Mouse (Mus musculus) liver, embryonic 12.5 days (tissue): Measurements from ENCODE around the gene Drd4. TPM values are rescaled to one million over a fixed set of nuclear protein-coding genes. Genes with fewer than 3 reads are reported as not detected.
"Not testable (repeated sequence)": the region's sequence is repeated elsewhere in the genome, so short reads cannot be mapped to it uniquely, and the experiment has no call there.

Experiments used
- ATAC-seq: fragments of 200-750 bp; cut with Nextera tagmentation; 2 replicates; pipeline ENCODE4 v1.8.0; 2017; ENCODE audit warnings: moderate number of reproducible peaks, mild to moderate bottlenecking, moderate library complexity
- H3K27ac ChIP-seq: fragments of 300-500 bp; sonication (generic); 2 replicates; pipeline ENCODE4 v1.5.1; 2016; ENCODE audit warnings: mild to moderate bottlenecking
- H3K27me3 ChIP-seq: fragments of 300-500 bp; sonication (generic); replicated peaks from 2 replicates; pipeline ENCODE4 v1.6.1; 2016; ENCODE audit warnings: mild to moderate bottlenecking, moderate library complexity
- H3K36me3 ChIP-seq: fragments of 300-500 bp; sonication (generic); 2 replicates; pipeline ENCODE4 v1.6.1; 2016; ENCODE audit warnings: mild to moderate bottlenecking, moderate library complexity
- H3K4me1 ChIP-seq: fragments of 300-500 bp; sonication (generic); 2 replicates; pipeline ENCODE4 v1.6.1; 2016
- H3K4me2 ChIP-seq: fragments of 300-500 bp; sonication (generic); 2 replicates; pipeline ENCODE4 v1.6.1; 2016; ENCODE audit warnings: mild to moderate bottlenecking, moderate library complexity
- H3K4me3 ChIP-seq: fragments of 300-500 bp; sonication (generic); 2 replicates; pipeline ENCODE4 v1.5.1; 2016; ENCODE audit warnings: mild to moderate bottlenecking, moderate library complexity
- H3K9ac ChIP-seq: fragments of 300-500 bp; sonication (generic); 2 replicates; pipeline ENCODE4 v1.6.1; 2016; ENCODE audit warnings: mild to moderate bottlenecking, moderate library complexity
- H3K9me3 ChIP-seq: fragments of 300-500 bp; sonication (generic); replicated peaks from 2 replicates; pipeline ENCODE4 v1.6.1; 2016; ENCODE audit warnings: mild to moderate bottlenecking, moderate library complexity
- WGBS: fragments of 180-500 bp; shearing (Covaris S2); methylation state at CpG from one replicate; pipeline ENCODE4 v1.1.7; 2016; ENCODE audit not compliant: insufficient replicate concordance; 5-methylcytosine and 5-hydroxymethylcytosine counted together
- polyA plus RNA-seq: library from polyadenylated mRNA; unstranded; fragments of >200 nt; fragmentation: Nextera tagmentation; extraction: Ambion mirVana; gene quantifications from 2 replicates; pipeline ENCODE4 v1.2.1, GENCODE M21; 2016

The Drd4 gene
- 0.04 and 0.07 TPM in 2 replicates for polyA plus RNA-seq

- Histone ChIP-seq H3K27me3 (peaks cover 89% of the 10 kb centered on the region), H3K4me3 (peak within 1 kb of the TSS; percentile 45), H3K9me3 (no peaks in the 10 kb centered on the region), H3K36me3 (peaks cover 6% of the 10 kb centered on the region; the same call in 1 of the 2 replicates), H3K4me2 (peak within 1 kb of the TSS; percentile 67), H3K27ac (no peak within 1 kb of the TSS), H3K9ac (no peak within 1 kb of the TSS; the same call in 1 of the 2 replicates), H3K4me1 (peaks cover 23% of the 10 kb centered on the region)
- no peak for ATAC-seq
- WGBS, result 3% methylated on average over 46 of the region's 46 CpGs
These were observed at the start of gene Drd4 for GRCm38 (mm10) chr7:141291921-141292582. Gene Drd4, plus strand, starts transcription at chr7:141292006.

GRCm38 (mm10) chr7:141250486-141250885 is 41.3 kb upstream of the Drd4 start:
- not testable (repeated sequence) for H3K27me3 ChIP-seq, H3K4me3 ChIP-seq, H3K9me3 ChIP-seq, H3K27ac ChIP-seq, H3K9ac ChIP-seq, H3K4me2 ChIP-seq, ATAC-seq, H3K4me1 ChIP-seq
- peaks cover 98% of the 10 kb centered on the region for H3K36me3 ChIP-seq
- 76% methylated on average over 4 of the region's 4 CpGs for WGBS

GRCm38 (mm10) chr7:141256159-141256558 is 35.6 kb upstream of the Drd4 start:
- Histone ChIP-seq H3K9ac (no peak overlapping the region), H3K4me3 (no peak overlapping the region), H3K9me3 (no peaks in the 10 kb centered on the region), H3K27ac (no peak overlapping the region), H3K36me3 (peaks cover 98% of the 10 kb centered on the region), H3K4me2 (no peak overlapping the region), H3K4me1 (no peaks in the 10 kb centered on the region), H3K27me3 (no peaks in the 10 kb centered on the region)
- 80% methylated on average over 10 of the region's 10 CpGs for WGBS
- no peak for ATAC-seq

- 90% methylated on average over 3 of the region's 3 CpGs for WGBS
- no peak overlapping the region for H3K4me3 ChIP-seq
- peaks cover 27% of the 10 kb centered on the region for H3K4me1 ChIP-seq
- peaks cover 82% of the 10 kb centered on the region for H3K36me3 ChIP-seq
- no peaks in the 10 kb centered on the region for H3K9me3 ChIP-seq
- H3K4me2 ChIP-seq, result no peak overlapping the region
- no peak overlapping the region for H3K9ac ChIP-seq
- ATAC-seq, result no peak
- no peaks in the 10 kb centered on the region for H3K27me3 ChIP-seq
- no peak overlapping the region for H3K27ac ChIP-seq
These were observed 30.3 kb upstream of the Drd4 start for GRCm38 (mm10) chr7:141261480-141261879.

- ATAC-seq, result no peak
- H3K4me2 ChIP-seq, result no peak overlapping the region
- peaks cover 33% of the 10 kb centered on the region for H3K4me1 ChIP-seq
- H3K27me3 ChIP-seq, result 0 out of 2 replicates have a peak, but pooled peaks cover 2% of the 10 kb centered on the region
- whole genome bisulfite sequencing, result 90% methylated on average over 13 of the region's 13 CpGs
- H3K9ac ChIP-seq, result no peak overlapping the region
- no peaks in the 10 kb centered on the region for H3K9me3 ChIP-seq
- no peak overlapping the region for H3K27ac ChIP-seq
- H3K36me3 ChIP-seq, result peaks cover 60% of the 10 kb centered on the region
- no peak overlapping the region for H3K4me3 ChIP-seq
These were observed 28.2 kb upstream of the Drd4 start for GRCm38 (mm10) chr7:141263640-141264039.

GRCm38 (mm10) chr7:141264041-141264700 is 27.6 kb upstream of the Drd4 start:
- Histone ChIP-seq H3K4me3 (no peak overlapping the region), H3K27me3 (peaks cover 7% of the 10 kb centered on the region), H3K27ac (peak overlapping the region; percentile 36; the same call in 1 of the 2 replicates), H3K9ac (no peak overlapping the region), H3K4me2 (peak overlapping the region; percentile 89; the same call in 1 of the 2 replicates), H3K9me3 (no peaks in the 10 kb centered on the region), H3K4me1 (peaks cover 38% of the 10 kb centered on the region), H3K36me3 (peaks cover 55% of the 10 kb centered on the region)
- no peak for ATAC-seq
- 77% methylated on average over 11 of the region's 11 CpGs for WGBS

- WGBS, result 18% methylated on average over 12 of the region's 12 CpGs
- Histone ChIP-seq H3K27me3 (peaks cover 14% of the 10 kb centered on the region), H3K36me3 (peaks cover 48% of the 10 kb centered on the region), H3K27ac (0 out of 2 replicates have a peak overlapping the region, but pooled peaks have one; percentile 36), H3K4me3 (peak overlapping the region; percentile 75), H3K9ac (0 out of 2 replicates have a peak overlapping the region, but pooled peaks have one; percentile 14), H3K4me2 (peak overlapping the region; percentile 89), H3K4me1 (peaks cover 42% of the 10 kb centered on the region), H3K9me3 (no peaks in the 10 kb centered on the region)
- ATAC-seq, result peak; percentile 48
These were observed 26.9 kb upstream of the Drd4 start for GRCm38 (mm10) chr7:141264761-141265410.

- Histone ChIP-seq H3K9ac (peak overlapping the region; percentile 78), H3K27ac (no peak overlapping the region)
These were observed 26.4 kb upstream of the Drd4 start for GRCm38 (mm10) chr7:141265411-141265738.

GRCm38 (mm10) chr7:141265739-141266561 is 25.9 kb upstream of the Drd4 start, which contains the start of gene Irf7:
Gene Irf7, minus strand, starts transcription at chr7:141266481.
- peak within 1 kb of the TSS; percentile 78 for H3K9ac ChIP-seq
- H3K27ac ChIP-seq, result peak within 1 kb of the TSS; percentile 62
- peaks cover 37% of the 10 kb centered on the region for H3K36me3 ChIP-seq
- 5% methylated on average over 25 of the region's 25 CpGs for WGBS
- peak within 1 kb of the TSS; percentile 89 for H3K4me2 ChIP-seq
- H3K27me3 ChIP-seq, result peaks cover 19% of the 10 kb centered on the region
- peak; percentile 82 for ATAC-seq
- H3K9me3 ChIP-seq, result no peaks in the 10 kb centered on the region
- peaks cover 42% of the 10 kb centered on the region for H3K4me1 ChIP-seq
- H3K4me3 ChIP-seq, result peak within 1 kb of the TSS; percentile 75

More at GRCm38 (mm10) chr7:141265411-141265738, 26.4 kb upstream of the Drd4 start:
- Histone ChIP-seq H3K4me1 (peaks cover 42% of the 10 kb centered on the region), H3K9me3 (no peaks in the 10 kb centered on the region), H3K36me3 (peaks cover 43% of the 10 kb centered on the region), H3K4me2 (peak overlapping the region; percentile 89), H3K27me3 (peaks cover 19% of the 10 kb centered on the region), H3K4me3 (peak overlapping the region; percentile 75)
- 39% methylated on average over 11 of the region's 11 CpGs for WGBS
- 0 out of 2 replicates have a peak, but pooled peaks have one; percentile 6 for ATAC-seq

GRCm38 (mm10) chr7:141268466-141269272 is 23.1 kb upstream of the Drd4 start:
- WGBS, result 25% methylated on average over 24 of the region's 24 CpGs
- peak overlapping the region; percentile 61 for H3K4me2 ChIP-seq

GRCm38 (mm10) chr7:141269273-141269545 is 22.6 kb upstream of the Drd4 start:
- H3K4me3 ChIP-seq, result peak overlapping the region; percentile 33
- 32% methylated on average over 14 of the region's 14 CpGs for WGBS
- H3K27me3 ChIP-seq, result peaks cover 32% of the 10 kb centered on the region
- peak overlapping the region; percentile 45; the same call in 1 of the 2 replicates for H3K9ac ChIP-seq
- peak overlapping the region; percentile 61 for H3K4me2 ChIP-seq
- H3K36me3 ChIP-seq, result peaks cover 4% of the 10 kb centered on the region
- peaks cover 35% of the 10 kb centered on the region for H3K4me1 ChIP-seq
- no peak overlapping the region for H3K27ac ChIP-seq
- H3K9me3 ChIP-seq, result no peaks in the 10 kb centered on the region
- ATAC-seq, result no peak

More at GRCm38 (mm10) chr7:141268466-141269272, 23.1 kb upstream of the Drd4 start:
- Histone ChIP-seq H3K4me3 (peak overlapping the region; percentile 33), H3K27ac (peak overlapping the region; percentile 7; the same call in 1 of the 2 replicates), H3K9me3 (no peaks in the 10 kb centered on the region), H3K36me3 (peaks cover 10% of the 10 kb centered on the region), H3K4me1 (peaks cover 40% of the 10 kb centered on the region), H3K9ac (peak overlapping the region; percentile 45; the same call in 1 of the 2 replicates), H3K27me3 (peaks cover 32% of the 10 kb centered on the region)
- ATAC-seq, result no peak
